Mouse (Mus musculus): Measurements from ENCODE around the gene Tppp3.

Gene Tppp3

GRCm38 (mm10) chr8:105484392-105484791 is 13.1 kb upstream of the Tppp3 start:
- no peak for DNase-seq (ENCODE audit: low spot score)

DNA sequence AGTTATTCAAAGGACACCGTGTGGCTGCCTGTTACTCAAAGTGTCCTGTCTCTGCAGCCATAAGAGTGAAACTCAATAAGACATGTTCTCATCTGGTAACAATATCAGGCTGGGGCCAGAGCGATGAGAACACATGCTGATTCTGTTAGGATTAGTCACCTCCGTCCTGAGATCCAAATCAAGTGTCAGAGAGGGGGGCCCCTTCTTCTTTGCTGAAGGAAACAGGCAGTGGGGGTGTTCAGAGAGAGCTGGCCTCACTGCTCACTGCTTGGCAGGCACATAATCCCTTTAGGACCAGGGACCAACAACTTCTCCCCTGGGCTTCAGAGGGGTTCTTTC is 12.7 kb upstream of the Tppp3 start:
- DNase-seq (ENCODE audit: low spot score): no peak

DNA sequence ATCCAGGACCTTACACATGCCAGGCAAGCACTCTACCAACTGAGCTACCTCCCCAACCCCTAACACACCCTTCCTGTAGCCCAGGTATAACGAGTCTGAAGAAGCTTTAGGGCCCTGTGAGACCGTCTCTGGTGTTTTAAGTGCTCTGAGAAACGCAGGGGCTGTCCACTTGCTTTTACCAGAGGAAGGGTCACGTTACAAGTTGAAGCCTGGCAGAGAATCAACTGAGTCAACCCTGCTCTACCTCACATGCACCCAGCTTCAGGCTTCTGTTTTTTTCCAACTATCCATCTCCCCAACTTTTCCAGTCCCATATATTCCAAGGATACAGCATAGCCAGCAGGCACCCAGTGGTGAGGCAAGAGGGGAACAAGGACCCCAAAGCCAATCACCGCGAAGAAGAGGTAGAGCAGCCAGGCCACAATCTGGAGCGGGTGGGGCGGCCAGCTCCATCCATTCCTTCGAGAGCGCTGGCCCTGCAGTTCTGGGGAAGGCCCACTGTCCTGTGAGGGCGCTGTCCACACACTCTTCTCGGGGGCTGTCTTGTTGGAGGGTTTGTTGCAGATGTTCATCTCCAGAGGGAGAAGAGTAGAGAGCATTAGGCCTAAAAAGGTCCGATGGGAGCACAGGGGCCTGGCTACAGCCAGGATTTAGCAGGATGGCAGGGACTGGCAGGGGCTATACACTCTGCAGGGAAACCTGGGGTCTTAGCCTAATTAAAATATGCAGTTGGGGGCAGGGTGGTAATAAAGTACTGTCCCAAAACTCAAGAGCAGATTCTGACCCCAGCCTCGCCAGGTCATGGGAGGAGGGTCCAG is 12.1 kb upstream of the Tppp3 start:
- no peak for DNase-seq (ENCODE audit: low spot score)

DNA sequence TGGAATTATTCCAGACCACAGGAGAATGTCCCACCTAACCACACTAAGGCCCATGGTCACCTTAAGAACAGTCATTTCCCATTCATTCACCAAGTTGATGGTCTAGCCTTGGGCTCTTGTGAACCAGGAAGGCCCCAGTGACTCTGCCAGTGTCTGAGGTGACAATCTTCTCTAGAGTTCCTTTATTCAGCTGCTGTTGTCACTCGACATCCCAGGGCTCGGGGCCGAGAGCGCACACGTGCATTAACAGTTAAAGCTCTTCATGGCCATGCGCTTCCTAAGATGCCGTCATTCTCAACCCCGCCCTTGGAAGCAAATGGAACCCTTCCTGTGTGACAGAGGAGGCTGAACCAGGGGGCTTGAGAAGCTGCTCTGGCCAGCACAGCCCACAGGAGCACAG is 10.8 kb upstream of the Tppp3 start:
- no peak for DNase-seq (ENCODE audit: low spot score)

DNA sequence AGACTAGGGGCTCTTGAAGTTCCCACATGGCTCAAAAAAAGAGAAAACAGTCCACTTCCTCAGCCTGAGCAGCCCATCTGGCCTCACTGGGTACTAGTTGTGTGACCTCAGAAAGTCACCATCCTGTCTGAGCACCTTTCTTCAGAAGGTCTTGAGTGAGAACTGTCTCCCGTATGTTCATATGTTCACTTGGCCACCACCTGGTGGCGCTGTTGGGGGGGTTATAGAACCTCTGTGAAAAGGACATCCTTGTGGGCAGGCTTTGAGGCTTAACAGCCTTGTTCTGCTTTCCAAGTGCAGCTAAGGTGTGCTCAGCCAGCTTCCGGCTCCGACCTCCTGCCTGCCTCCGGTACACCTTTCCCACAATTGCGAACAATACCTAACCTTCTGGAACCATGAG is 10.1 kb upstream of the Tppp3 start:
- DNase-seq (ENCODE audit: low spot score): no peak

DNA sequence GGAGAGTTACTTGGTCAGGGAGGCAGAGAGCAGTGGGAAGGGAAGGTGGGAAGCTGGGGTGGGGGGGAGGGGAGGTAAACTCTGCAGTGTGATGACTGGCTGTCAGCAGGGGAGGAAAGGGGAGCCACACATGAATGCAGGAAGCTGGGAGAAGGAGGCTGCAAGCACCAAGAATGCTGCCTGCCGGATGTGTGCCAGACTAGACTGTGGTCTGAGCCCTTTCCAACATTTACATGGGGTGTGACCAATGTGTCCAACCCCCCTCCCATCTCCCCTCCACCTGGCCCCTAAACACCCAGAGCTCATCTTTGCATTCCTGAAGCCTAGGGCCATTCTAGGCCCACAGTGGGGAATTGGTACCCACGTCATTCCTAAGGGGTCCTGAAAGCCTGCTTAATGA is 9.7 kb upstream of the Tppp3 start:
- no peak for DNase-seq (ENCODE audit: low spot score)

- no peak for DNase-seq (ENCODE audit: low spot score)
These were observed 6.5 kb upstream of the Tppp3 start for GRCm38 (mm10) chr8:105477792-105478191.

- no peak for DNase-seq (ENCODE audit: low spot score)
These were observed 5.5 kb upstream of the Tppp3 start for GRCm38 (mm10) chr8:105476628-105477413.

DNA sequence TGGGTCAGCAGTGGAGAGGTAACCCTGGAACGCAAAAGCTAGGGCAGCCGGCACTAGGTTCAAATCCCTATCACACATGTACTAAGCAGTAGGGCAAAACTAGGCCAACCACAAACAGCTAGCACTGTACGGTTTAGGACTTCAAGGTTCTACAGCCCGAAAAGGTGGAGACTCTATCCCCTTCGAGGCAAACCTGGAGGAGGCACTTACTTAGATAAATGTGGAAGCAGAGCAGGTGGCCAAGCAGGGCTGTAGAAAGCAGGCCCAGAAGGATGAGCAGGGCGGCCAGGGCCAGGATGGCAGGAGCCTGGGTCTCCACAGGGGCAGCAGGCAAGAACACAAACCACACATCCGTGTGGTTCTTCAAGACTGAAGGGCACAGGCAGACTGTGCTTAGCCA is 4.8 kb upstream of the Tppp3 start:
- no peak for DNase-seq (ENCODE audit: low spot score)

GRCm38 (mm10) chr8:105475742-105476141 is 4.4 kb upstream of the Tppp3 start:
- no peak for DNase-seq (ENCODE audit: low spot score)

- no peak for DNase-seq (ENCODE audit: low spot score)
These were observed 3.9 kb upstream of the Tppp3 start for GRCm38 (mm10) chr8:105475254-105475653.

- DNase-seq (ENCODE audit: low spot score): no peak
These were observed 3.4 kb upstream of the Tppp3 start for GRCm38 (mm10) chr8:105474680-105475079.

DNA sequence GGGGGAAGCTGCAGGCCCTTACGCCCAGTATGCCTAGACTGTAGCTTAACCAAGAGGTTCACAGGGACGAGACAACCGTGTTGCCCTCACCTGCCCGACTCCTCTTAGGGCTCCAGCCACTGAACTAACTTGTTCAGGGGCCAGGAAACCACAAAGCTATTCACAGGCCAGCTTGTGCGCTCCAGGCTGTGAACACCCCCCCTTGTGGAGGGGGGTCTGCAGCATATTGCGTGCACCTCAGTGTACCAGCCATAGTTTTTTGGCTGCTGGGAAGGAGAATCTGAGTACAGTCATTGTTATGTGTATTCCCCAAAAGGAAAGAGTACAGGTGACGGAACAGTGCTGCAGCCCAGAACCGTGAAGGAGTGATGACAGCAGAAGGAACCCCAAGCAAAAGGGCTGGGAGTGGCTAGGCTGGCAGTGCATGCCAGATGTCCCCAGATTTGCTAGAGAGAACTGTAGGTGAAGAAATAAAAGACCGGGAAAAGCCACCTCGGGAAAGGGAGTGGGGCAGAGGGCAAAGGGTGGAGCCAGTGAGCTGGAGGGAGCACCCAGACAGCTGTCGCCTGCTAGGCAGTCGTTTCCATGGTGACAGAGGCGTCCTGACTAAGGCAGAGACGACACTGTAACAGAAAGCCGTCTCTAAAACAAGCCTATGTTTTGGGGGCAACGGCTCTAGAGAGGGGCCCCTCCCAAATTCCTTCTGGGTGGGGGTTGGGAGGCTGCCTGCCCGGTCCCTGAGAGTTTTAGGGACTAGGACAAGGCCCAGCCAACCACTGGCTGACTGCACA is 2.7 kb upstream of the Tppp3 start:
- no peak for DNase-seq (ENCODE audit: low spot score)

- no peak for DNase-seq (ENCODE audit: low spot score)
These were observed 1.7 kb upstream of the Tppp3 start for GRCm38 (mm10) chr8:105472983-105473382.

DNA sequence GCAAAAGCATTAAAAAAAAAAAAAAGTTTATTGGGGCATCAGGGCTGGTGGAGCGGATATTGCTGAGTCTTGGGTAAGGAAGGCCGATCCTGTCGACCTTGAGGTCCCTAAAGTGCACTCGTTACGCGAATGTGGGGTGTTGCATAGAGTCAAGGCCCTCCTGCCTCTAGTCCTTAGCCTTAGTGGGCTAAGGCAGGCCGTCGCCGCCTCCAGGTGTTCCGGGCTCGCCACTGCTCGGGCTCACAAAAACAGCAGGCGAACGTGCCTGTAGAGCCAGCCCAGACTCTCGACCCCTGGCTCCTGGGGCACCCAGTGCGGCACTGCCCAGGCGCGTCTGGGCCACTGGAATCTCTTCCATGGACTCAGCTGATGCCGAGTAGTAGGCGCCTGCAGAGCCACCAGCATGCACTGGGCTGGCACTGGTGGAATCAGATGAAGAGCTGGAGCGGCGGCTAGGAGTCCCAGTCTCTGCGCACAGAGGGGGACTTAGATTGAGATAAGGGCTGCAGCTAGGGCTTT is 1.1 kb upstream of the Tppp3 start:
- DNase-seq (ENCODE audit: low spot score): no peak

DNA sequence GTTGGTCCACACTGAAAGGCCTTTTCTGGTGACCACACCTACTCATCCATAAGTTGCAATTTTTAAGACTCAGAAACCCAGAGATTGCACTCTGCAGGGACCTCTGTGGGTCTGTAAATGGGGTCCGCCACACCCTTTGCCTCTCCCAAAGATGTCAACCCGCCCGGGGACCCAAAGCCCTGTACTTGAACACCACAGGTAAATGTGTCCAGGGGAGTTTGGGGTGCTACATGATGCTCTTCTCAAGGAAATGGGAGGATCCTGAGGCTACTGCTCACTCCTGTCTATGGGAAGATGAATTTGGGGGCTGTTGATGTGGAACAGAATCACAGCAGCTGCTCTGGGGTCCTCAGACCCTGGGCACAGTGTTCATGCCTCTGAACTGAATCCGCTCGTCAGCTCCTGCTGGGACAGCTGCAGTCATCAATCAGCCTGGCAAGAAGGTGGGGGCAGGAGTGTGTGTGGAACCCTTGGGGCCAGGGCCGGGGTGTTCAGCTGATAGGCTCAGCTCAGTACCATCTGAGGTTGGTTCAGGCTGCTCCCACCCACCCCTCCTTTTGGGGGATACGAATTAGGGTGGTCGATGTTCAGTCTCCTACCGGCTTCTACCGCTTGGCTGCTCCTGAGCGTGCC is 529 bp downstream of the Tppp3 start:
- DNase-seq (ENCODE audit: low spot score): no peak

DNA sequence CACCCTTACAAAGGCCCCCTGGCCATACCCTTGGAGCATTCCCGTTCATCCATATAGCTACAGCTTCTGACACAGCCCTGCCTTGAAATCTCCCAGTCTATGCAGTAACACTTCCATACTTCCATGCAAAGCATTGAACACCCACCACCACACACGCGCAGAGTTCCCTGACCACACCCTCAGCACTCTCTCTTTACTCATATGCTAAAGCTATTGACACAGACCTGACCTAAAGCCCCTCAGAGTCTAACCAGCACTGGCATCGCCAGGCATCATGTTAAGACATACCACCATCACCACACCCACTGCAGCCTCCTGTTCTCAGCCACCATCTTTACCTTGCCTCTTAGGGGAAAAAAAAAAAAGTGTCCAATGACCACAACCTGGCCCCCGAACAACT is 1.1 kb downstream of the Tppp3 start:
- DNase-seq (ENCODE audit: low spot score): no peak

DNA sequence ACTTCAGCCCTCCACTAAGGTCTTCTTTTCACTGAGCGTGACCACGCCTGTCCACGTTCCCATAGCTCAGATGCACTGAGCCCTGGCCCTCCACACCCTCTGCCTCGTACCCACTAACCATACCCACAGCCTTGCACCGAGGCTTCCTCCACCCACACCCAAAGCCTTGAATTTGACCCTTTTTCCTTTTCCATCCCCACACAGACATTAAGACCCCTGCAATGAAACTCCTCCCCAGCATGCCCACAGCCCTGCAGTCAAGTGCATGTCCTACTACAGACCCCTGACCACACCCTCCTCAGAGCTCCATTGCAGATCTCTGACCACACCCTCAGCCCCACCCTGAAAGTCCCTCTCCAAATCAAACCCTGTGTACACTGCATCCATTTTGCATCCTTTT is 1.5 kb downstream of the Tppp3 start:
- DNase-seq (ENCODE audit: low spot score): no peak

GRCm38 (mm10) chr8:105469041-105469695 is 2.2 kb downstream of the Tppp3 start:
- DNase-seq (ENCODE audit: low spot score): no peak

- DNase-seq (ENCODE audit: low spot score): no peak
These were observed 3.2 kb downstream of the Tppp3 start for GRCm38 (mm10) chr8:105468002-105468720.

All from layer of hippocampus, adult 9-10 months (tissue).